Mouse (Mus musculus): ENCODE measurements around the gene Cldn7. TPM values are rescaled to one million over a fixed set of nuclear protein-coding genes. Genes with fewer than 3 reads are reported as not detected.
A peak's percentile ranks its signal among the peaks of the same experiment; 100 is the strongest.

Gene Cldn7
- polyA plus RNA-seq, 1 experiment, result 0.38 TPM

GRCm38 (mm10) chr11:69980196-69981140, 15.9 kb downstream of the Cldn7 start:
- TF ChIP-seq CTCF (IDR thresholded peaks at IDR 0.05; ENCODE audit: borderline replicate concordance, extremely low read depth, insufficient read depth, insufficient read length), result no peak
- peak; percentile 91 for TF ChIP-seq POLR2A (IDR thresholded peaks at IDR 0.05; ENCODE audit: borderline replicate concordance, extremely low read depth, insufficient read depth, insufficient read length, poor library complexity, severe bottlenecking)
- peak; percentile 100 for DNase-seq (ENCODE audit: low read depth)

- DNase-seq (ENCODE audit: low read depth), result no peak
Observed at GRCm38 (mm10) chr11:69981141-69981762, 16.7 kb downstream of the Cldn7 start, which contains the start of gene Ctdnep1. Gene Ctdnep1, plus strand, starts transcription at chr11:69981156.

GRCm38 (mm10) chr11:69982225-69982624, 17.6 kb downstream of the Cldn7 start, which contains the start of gene Elp5:
Gene Elp5, minus strand, starts transcription at chr11:69982517.
- no peak for DNase-seq (ENCODE audit: low read depth)
- TF ChIP-seq POLR2A (IDR thresholded peaks at IDR 0.05; ENCODE audit: borderline replicate concordance, extremely low read depth, insufficient read depth, insufficient read length, poor library complexity, severe bottlenecking) (no peak), CTCF (IDR thresholded peaks at IDR 0.05; ENCODE audit: borderline replicate concordance, extremely low read depth, insufficient read depth, insufficient read length) (no peak)

More at GRCm38 (mm10) chr11:69981141-69981762, 16.7 kb downstream of the Cldn7 start, which contains the start of gene Ctdnep1:
- no peak for TF ChIP-seq CTCF (IDR thresholded peaks at IDR 0.05; ENCODE audit: borderline replicate concordance, extremely low read depth, insufficient read depth, insufficient read length)
- TF ChIP-seq POLR2A (IDR thresholded peaks at IDR 0.05; ENCODE audit: borderline replicate concordance, extremely low read depth, insufficient read depth, insufficient read length, poor library complexity, severe bottlenecking), result no peak

- no peak for TF ChIP-seq CTCF (IDR thresholded peaks at IDR 0.05; ENCODE audit: borderline replicate concordance, extremely low read depth, insufficient read depth, insufficient read length)
- TF ChIP-seq POLR2A (IDR thresholded peaks at IDR 0.05; ENCODE audit: borderline replicate concordance, extremely low read depth, insufficient read depth, insufficient read length, poor library complexity, severe bottlenecking), result no peak
- no peak for DNase-seq (ENCODE audit: low read depth)
Observed at GRCm38 (mm10) chr11:69982877-69983276, 18.3 kb downstream of the Cldn7 start.

GRCm38 (mm10) chr11:69983377-69983776, 18.8 kb downstream of the Cldn7 start:
- no peak for TF ChIP-seq POLR2A (IDR thresholded peaks at IDR 0.05; ENCODE audit: borderline replicate concordance, extremely low read depth, insufficient read depth, insufficient read length, poor library complexity, severe bottlenecking)
- no peak for TF ChIP-seq CTCF (IDR thresholded peaks at IDR 0.05; ENCODE audit: borderline replicate concordance, extremely low read depth, insufficient read depth, insufficient read length)
- DNase-seq (ENCODE audit: low read depth), result no peak

- no peak for TF ChIP-seq CTCF (IDR thresholded peaks at IDR 0.05; ENCODE audit: borderline replicate concordance, extremely low read depth, insufficient read depth, insufficient read length)
- TF ChIP-seq POLR2A (IDR thresholded peaks at IDR 0.05; ENCODE audit: borderline replicate concordance, extremely low read depth, insufficient read depth, insufficient read length, poor library complexity, severe bottlenecking), result no peak
- no peak for DNase-seq (ENCODE audit: low read depth)
Observed at GRCm38 (mm10) chr11:69984431-69984830, 19.9 kb downstream of the Cldn7 start.

- DNase-seq (ENCODE audit: low read depth), result no peak
- TF ChIP-seq CTCF (IDR thresholded peaks at IDR 0.05; ENCODE audit: borderline replicate concordance, extremely low read depth, insufficient read depth, insufficient read length) (no peak), POLR2A (IDR thresholded peaks at IDR 0.05; ENCODE audit: borderline replicate concordance, extremely low read depth, insufficient read depth, insufficient read length, poor library complexity, severe bottlenecking) (no peak)
Observed at GRCm38 (mm10) chr11:69989949-69990348, 25.4 kb downstream of the Cldn7 start.

- peak; percentile 26; the same call in 1 of the 2 replicates for TF ChIP-seq POLR2A (IDR thresholded peaks at IDR 0.05; ENCODE audit: borderline replicate concordance, extremely low read depth, insufficient read depth, insufficient read length, poor library complexity, severe bottlenecking)
- TF ChIP-seq CTCF (IDR thresholded peaks at IDR 0.05; ENCODE audit: borderline replicate concordance, extremely low read depth, insufficient read depth, insufficient read length), result no peak
- peak; percentile 99 for DNase-seq (ENCODE audit: low read depth)
Observed at GRCm38 (mm10) chr11:69990850-69991691, 26.5 kb downstream of the Cldn7 start, which contains the start of gene Gabarap. Gene Gabarap, plus strand, starts transcription at chr11:69991143.

GRCm38 (mm10) chr11:69991711-69992110, 27.1 kb downstream of the Cldn7 start:
- no peak for DNase-seq (ENCODE audit: low read depth)
- no peak for TF ChIP-seq POLR2A (IDR thresholded peaks at IDR 0.05; ENCODE audit: borderline replicate concordance, extremely low read depth, insufficient read depth, insufficient read length, poor library complexity, severe bottlenecking)
- no peak for TF ChIP-seq CTCF (IDR thresholded peaks at IDR 0.05; ENCODE audit: borderline replicate concordance, extremely low read depth, insufficient read depth, insufficient read length)

- TF ChIP-seq POLR2A (IDR thresholded peaks at IDR 0.05; ENCODE audit: borderline replicate concordance, extremely low read depth, insufficient read depth, insufficient read length, poor library complexity, severe bottlenecking), result no peak
- TF ChIP-seq CTCF (IDR thresholded peaks at IDR 0.05; ENCODE audit: borderline replicate concordance, extremely low read depth, insufficient read depth, insufficient read length), result no peak
- no peak for DNase-seq (ENCODE audit: low read depth)
Observed at GRCm38 (mm10) chr11:69992396-69992795, 27.8 kb downstream of the Cldn7 start.

Measured in brain, embryonic 14.5 days (tissue).